Mouse (Mus musculus) bone marrow, adult 2 months (tissue): Measurements from ENCODE around the gene Pter.

ENCODE experiments used
- CTCF ChIP-seq: fragments of 200-500 bp; IDR thresholded peaks from 2 replicates; pipeline ENCODE4 v1.5.1; 2011; ENCODE audit warnings: low read length, control low read depth; ENCODE audit not compliant: control insufficient read depth, insufficient read depth
- POLR2A ChIP-seq: fragments of 200-500 bp; IDR thresholded peaks from 2 replicates; pipeline ENCODE4 v1.6.1; 2011; ENCODE audit warnings: low read depth, mild to moderate bottlenecking, control low read depth, low read length, borderline replicate concordance; ENCODE audit not compliant: control insufficient read depth

GRCm38 (mm10) chr2:12933905-12934304, 10.1 kb downstream of the Pter start:
- TF ChIP-seq POLR2A (no peak), CTCF (no peak)
